Mouse (Mus musculus) hindbrain, embryonic 16.5 days (tissue): ENCODE measurements at regions not wholly inside any gene's neighbourhood (a gene's known extent, or its start where the extent isn't known, plus 50 kb on each side); places are given as distances from the start of the nearest gene placed in this dataset.

Experiments used
- ATAC-seq: fragments of 200-750 bp; cut with Nextera tagmentation; 2 replicates; pipeline ENCODE4 v1.8.0; 2017; ENCODE audit warnings: moderate TSS enrichment, moderate library complexity
- H3K27ac ChIP-seq: fragments of 300-500 bp; sonication (generic); 2 replicates; pipeline ENCODE4 v1.5.1; 2014; ENCODE audit warnings: low read depth, mild to moderate bottlenecking, control low read depth, low read length, moderate library complexity
- H3K27me3 ChIP-seq: fragments of 300-500 bp; sonication (generic); replicated peaks from 2 replicates; pipeline ENCODE4 v1.6.1; 2014; ENCODE audit warnings: low read length; ENCODE audit not compliant: control insufficient read depth, insufficient read depth
- H3K36me3 ChIP-seq: fragments of 300-500 bp; sonication (generic); 2 replicates; pipeline ENCODE4 v1.6.1; 2014; ENCODE audit warnings: mild to moderate bottlenecking, low read length, moderate library complexity, mixed read lengths; ENCODE audit not compliant: control insufficient read depth, insufficient read depth
- H3K4me1 ChIP-seq: fragments of 300-500 bp; sonication (generic); 2 replicates; pipeline ENCODE4 v1.6.1; 2014; ENCODE audit warnings: low read depth, low read length; ENCODE audit not compliant: control insufficient read depth, insufficient read depth
- H3K4me2 ChIP-seq: fragments of 300-500 bp; sonication (generic); 2 replicates; pipeline ENCODE4 v1.6.1; 2014; ENCODE audit warnings: mild to moderate bottlenecking, low read length, control low read depth, moderate library complexity
- H3K4me3 ChIP-seq: fragments of 300-500 bp; sonication (generic); 2 replicates; pipeline ENCODE4 v1.5.1; 2014; ENCODE audit warnings: mild to moderate bottlenecking, low read length, control low read depth, moderate library complexity
- H3K9ac ChIP-seq: fragments of 300-500 bp; sonication (generic); 2 replicates; pipeline ENCODE4 v1.6.1; 2014; ENCODE audit warnings: low read depth, mild to moderate bottlenecking, control low read depth, low read length, moderate library complexity
- H3K9me3 ChIP-seq: fragments of 300-500 bp; sonication (generic); 2 replicates; pipeline ENCODE4 v1.6.1; 2014; ENCODE audit warnings: mild to moderate bottlenecking, low read length, moderate library complexity; ENCODE audit not compliant: control insufficient read depth
- WGBS: fragments of 180-500 bp; shearing (Covaris S2); extraction: QIAGEN DNeasy Blood & Tissue Kit; methylation state at CpG from one replicate; pipeline ENCODE4 v1.1.7; 2014; 5-methylcytosine and 5-hydroxymethylcytosine counted together

DNA sequence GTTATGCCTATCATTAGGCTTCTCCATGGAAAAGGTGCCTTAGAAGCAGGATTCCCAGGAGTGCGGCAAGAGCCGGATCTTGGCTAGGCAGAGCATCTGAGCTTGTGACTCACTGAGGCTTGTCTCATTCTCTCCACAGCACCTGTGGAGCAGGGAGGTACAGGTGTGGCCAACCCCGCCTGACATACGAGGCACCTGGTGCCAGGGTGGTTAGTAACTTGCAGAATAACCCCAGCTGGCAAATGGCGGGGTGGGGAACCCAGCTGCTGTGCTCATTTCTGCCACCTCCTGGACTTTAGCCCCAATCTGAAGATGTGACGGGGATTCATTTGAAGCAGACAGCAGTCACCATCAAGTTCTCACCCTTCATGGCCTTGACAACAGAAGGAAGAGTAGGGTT is 96.2 kb downstream of the Pdgfra start:
- Histone ChIP-seq H3K4me3 (no peak overlapping the region), H3K4me1 (no peaks in the 10 kb centered on the region), H3K27me3 (no peaks in the 10 kb centered on the region), H3K27ac (no peak overlapping the region), H3K9ac (no peak overlapping the region), H3K9me3 (no peaks in the 10 kb centered on the region), H3K36me3 (no peaks in the 10 kb centered on the region), H3K4me2 (no peak overlapping the region)
- 89% methylated on average over 6 of the region's 6 CpGs for WGBS
- ATAC-seq: no peak

DNA sequence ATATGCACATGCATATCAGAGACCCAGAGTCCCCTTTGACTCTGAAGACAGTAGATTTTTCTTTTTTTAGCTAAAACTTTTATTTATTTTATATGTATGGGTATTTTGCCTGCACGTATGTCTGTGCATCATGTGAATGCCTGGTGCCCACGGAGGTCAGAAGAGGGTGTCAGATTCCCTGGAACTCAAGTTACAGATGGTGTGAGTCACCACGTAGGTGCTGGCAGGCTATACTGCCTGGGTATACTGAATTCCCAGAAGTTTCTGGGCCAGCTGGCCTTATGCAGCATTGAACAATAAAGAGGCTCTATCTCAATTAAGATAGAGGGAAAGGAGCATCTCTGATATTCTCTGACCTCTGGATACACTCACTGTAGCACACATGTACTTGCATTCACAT is 97.6 kb downstream of the Pdgfra start:
- Histone ChIP-seq H3K27ac (no peak overlapping the region), H3K27me3 (no peaks in the 10 kb centered on the region), H3K9me3 (no peaks in the 10 kb centered on the region), H3K4me3 (no peak overlapping the region), H3K36me3 (no peaks in the 10 kb centered on the region), H3K4me1 (no peaks in the 10 kb centered on the region), H3K4me2 (no peak overlapping the region), H3K9ac (no peak overlapping the region)
- 85% methylated on average over 3 of the region's 3 CpGs for WGBS
- ATAC-seq: no peak

DNA sequence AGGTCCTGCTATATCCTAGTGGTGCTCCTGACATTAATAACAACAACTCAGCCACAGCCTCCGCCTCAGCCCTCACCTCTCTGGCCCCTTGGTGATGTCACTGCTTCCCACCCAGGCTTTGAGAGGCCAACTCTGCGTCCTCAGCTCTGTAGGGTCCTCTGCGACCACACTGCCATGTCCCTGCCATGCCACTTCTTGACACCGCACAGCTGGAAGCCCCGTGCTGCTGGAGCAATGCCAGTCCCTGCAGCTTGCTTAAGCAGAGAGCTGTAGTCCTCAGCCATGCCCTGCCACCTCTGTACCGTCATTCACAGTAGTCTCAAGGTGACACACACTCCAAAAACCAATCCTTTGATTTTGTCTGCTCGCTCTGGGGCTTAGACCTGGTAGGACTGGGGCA is 101.3 kb downstream of the Pdgfra start:
- no peak overlapping the region for H3K4me2 ChIP-seq
- WGBS: 73% methylated on average over 7 of the region's 7 CpGs
- H3K9ac ChIP-seq: no peak overlapping the region
- no peak for ATAC-seq
- no peaks in the 10 kb centered on the region for H3K9me3 ChIP-seq
- no peaks in the 10 kb centered on the region for H3K36me3 ChIP-seq
- H3K4me1 ChIP-seq: no peaks in the 10 kb centered on the region
- H3K27ac ChIP-seq: no peak overlapping the region
- no peaks in the 10 kb centered on the region for H3K27me3 ChIP-seq
- H3K4me3 ChIP-seq: no peak overlapping the region

DNA sequence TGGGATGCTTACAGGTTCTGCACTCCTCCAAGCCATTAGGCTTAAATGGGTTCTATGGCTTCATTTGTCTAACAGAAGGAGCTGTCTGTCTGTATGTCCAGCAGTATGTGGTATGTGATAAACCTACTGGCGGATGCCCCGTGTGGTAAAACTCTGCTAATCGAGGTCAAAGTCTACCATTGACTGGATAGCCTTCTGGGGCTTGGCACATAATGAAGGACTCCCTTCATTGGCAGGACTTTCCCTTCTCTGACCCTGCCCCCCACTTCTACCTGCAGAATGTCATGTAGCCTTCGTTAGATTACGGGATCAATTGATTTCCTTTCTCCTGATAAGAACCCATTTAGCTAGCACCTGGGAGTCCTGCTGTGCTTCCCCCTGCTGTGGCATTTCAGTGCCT is 101.7 kb downstream of the Pdgfra start:
- H3K9ac ChIP-seq: no peak overlapping the region
- no peaks in the 10 kb centered on the region for H3K9me3 ChIP-seq
- no peaks in the 10 kb centered on the region for H3K36me3 ChIP-seq
- 91% methylated on average over 5 of the region's 5 CpGs for WGBS
- H3K4me3 ChIP-seq: no peak overlapping the region
- H3K4me2 ChIP-seq: no peak overlapping the region
- no peak for ATAC-seq
- H3K27me3 ChIP-seq: no peaks in the 10 kb centered on the region
- no peaks in the 10 kb centered on the region for H3K4me1 ChIP-seq
- H3K27ac ChIP-seq: no peak overlapping the region

DNA sequence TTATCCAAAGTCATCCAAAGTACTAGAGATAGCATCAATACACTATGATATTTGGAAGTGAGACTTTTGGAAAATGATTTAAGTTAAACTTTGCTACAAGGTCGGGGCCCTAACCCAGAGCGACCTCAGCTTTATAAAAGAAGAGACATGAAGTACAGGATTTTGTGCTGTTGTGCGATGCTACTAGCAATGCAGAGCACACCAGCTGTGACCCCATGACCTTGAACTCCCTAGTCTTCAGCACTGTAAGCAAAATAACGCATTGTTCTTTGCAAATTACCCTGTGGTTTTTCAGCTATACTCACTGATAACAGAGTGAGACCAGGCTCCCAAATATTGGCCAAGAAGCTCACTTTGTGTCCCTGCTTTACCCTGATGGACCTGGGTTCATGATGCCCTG is 104.1 kb downstream of the Pdgfra start:
- Histone ChIP-seq H3K4me3 (no peak overlapping the region), H3K9me3 (no peaks in the 10 kb centered on the region), H3K9ac (no peak overlapping the region), H3K4me1 (no peaks in the 10 kb centered on the region), H3K27me3 (no peaks in the 10 kb centered on the region), H3K4me2 (no peak overlapping the region), H3K27ac (no peak overlapping the region), H3K36me3 (no peaks in the 10 kb centered on the region)
- no peak for ATAC-seq
- 81% methylated on average over 4 of the region's 4 CpGs for WGBS

DNA sequence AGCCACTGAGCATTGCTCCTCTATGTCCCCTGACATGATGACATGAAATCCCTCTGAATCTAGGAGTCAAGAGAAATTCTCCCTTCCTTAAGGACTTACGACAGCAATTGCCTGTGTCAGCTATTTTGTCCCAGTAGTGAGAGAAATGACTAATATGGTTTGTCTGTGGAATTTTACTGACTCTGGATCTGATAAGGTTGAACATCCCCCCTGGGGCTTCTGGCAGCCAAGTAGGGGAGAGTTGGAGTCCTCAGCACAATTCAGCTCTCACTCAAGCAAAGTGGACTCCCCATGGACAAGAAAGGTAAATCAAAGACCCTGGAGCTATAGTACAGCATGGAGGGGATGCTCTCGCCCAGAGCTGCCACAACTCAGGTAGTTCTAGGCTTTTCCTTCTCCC is 105.0 kb downstream of the Pdgfra start:
- Histone ChIP-seq H3K4me3 (no peak overlapping the region), H3K27me3 (no peaks in the 10 kb centered on the region), H3K9ac (no peak overlapping the region), H3K36me3 (no peaks in the 10 kb centered on the region), H3K4me1 (no peaks in the 10 kb centered on the region), H3K4me2 (no peak overlapping the region), H3K27ac (no peak overlapping the region), H3K9me3 (no peaks in the 10 kb centered on the region)
- WGBS: 76% methylated on average over 2 of the region's 2 CpGs
- no peak for ATAC-seq

DNA sequence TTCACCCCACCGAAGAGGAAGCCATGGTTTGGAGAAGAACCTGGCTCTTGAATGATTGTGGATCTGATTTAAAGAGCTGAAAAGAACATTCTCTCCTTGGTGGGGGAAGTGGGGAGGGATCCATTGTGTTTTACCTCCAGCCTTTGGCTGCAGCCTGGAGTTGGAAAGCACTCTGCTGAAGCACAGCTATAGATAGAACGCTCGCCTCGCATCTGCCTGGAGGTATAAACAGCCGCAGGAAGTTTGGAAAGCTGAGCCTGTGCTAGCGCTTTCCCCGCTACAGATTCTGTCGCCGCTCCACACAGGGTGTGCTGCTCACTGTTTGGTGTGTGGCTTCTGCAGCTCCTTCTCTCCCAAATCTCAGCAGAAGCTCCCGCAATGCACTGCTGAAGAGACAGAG is 108.2 kb downstream of the Pdgfra start:
- no peak overlapping the region for H3K4me3 ChIP-seq
- no peaks in the 10 kb centered on the region for H3K9me3 ChIP-seq
- no peaks in the 10 kb centered on the region for H3K4me1 ChIP-seq
- H3K36me3 ChIP-seq: no peaks in the 10 kb centered on the region
- no peak overlapping the region for H3K9ac ChIP-seq
- no peaks in the 10 kb centered on the region for H3K27me3 ChIP-seq
- whole genome bisulfite sequencing: 78% methylated on average over 10 of the region's 10 CpGs
- no peak for ATAC-seq
- no peak overlapping the region for H3K27ac ChIP-seq
- no peak overlapping the region for H3K4me2 ChIP-seq

DNA sequence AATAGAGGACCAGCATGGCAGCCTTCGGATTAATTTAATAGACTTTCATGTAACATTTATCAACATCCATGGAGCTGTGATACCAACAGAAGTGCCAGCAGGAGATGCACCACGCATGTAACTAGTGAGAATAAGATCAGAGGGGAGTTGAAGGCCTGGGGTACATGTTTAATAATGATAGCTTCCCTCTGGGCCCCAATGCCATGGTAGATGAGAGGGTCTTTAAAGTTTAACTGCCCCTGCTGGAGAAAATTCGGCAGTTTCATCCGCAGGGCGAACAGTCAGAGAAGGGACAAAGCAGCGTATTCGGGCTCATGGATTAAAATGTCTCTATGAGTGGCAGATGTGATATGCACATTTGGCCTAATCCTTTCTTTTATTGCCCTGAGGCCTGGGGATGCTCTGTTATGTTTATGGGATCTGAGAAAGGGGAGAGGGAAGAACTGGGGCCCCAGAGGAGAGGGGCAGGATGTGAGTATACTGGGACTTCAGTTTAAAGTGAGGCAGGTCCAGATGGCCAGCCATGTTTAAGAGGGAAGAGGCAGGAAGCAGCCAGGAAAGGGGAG is 114.1 kb downstream of the Pdgfra start:
- Histone ChIP-seq H3K27me3 (no peaks in the 10 kb centered on the region), H3K4me2 (no peak overlapping the region), H3K4me3 (no peak overlapping the region), H3K4me1 (no peaks in the 10 kb centered on the region), H3K36me3 (no peaks in the 10 kb centered on the region), H3K9me3 (no peaks in the 10 kb centered on the region), H3K27ac (no peak overlapping the region), H3K9ac (no peak overlapping the region)
- WGBS: 73% methylated on average over 7 of the region's 7 CpGs
- no peak for ATAC-seq

DNA sequence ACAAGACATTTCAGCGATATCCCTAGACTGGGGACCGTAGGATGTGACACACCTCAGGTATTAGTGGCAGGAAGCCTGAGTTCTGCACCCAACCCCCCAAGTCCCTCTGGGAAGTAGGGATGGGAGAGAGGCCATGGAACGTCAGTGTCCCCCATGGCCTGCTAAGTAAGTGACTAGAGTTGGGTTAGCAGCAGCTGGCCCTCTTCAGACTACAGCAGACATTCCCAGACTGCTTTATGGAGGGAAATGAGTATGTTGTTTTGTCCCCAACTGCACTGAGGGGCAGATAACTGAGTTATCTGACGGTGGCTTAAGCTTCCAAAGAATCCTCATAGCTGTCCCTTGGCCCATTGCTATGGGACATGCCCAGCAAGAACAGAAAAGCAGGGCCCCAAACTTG is 114.8 kb downstream of the Pdgfra start:
- H3K4me3 ChIP-seq: no peak overlapping the region
- H3K27ac ChIP-seq: no peak overlapping the region
- ATAC-seq: no peak
- H3K9me3 ChIP-seq: no peaks in the 10 kb centered on the region
- H3K9ac ChIP-seq: no peak overlapping the region
- H3K4me1 ChIP-seq: no peaks in the 10 kb centered on the region
- H3K4me2 ChIP-seq: no peak overlapping the region
- no peaks in the 10 kb centered on the region for H3K27me3 ChIP-seq
- H3K36me3 ChIP-seq: no peaks in the 10 kb centered on the region
- whole genome bisulfite sequencing: 81% methylated on average over 4 of the region's 4 CpGs

DNA sequence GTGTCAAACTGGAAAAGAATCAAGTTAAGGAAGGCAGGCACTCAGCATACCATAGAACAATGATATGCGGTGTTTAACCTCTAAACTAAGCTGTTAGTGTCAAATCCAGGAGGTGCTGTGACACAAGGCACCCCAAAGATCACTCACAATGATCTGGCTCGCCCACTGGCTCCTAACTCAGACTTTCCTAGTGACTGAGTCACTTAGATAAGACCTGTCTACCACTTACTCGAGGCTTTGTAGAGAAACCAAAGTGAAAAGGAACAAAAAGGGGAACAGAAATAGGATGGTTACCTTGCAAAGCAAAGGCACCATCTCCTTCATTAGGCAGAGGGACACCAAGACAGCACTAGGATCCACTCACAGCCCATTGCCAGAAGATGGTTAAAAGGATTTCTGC is 115.7 kb downstream of the Pdgfra start:
- no peaks in the 10 kb centered on the region for H3K9me3 ChIP-seq
- no peak overlapping the region for H3K9ac ChIP-seq
- no peak overlapping the region for H3K4me3 ChIP-seq
- 83% methylated on average over 3 of the region's 3 CpGs for WGBS
- H3K4me2 ChIP-seq: no peak overlapping the region
- H3K4me1 ChIP-seq: no peaks in the 10 kb centered on the region
- H3K36me3 ChIP-seq: no peaks in the 10 kb centered on the region
- no peak overlapping the region for H3K27ac ChIP-seq
- ATAC-seq: no peak
- H3K27me3 ChIP-seq: no peaks in the 10 kb centered on the region
